Mouse (Mus musculus): ENCODE data around the gene Atxn3. TPM values are rescaled to one million over a fixed set of nuclear protein-coding genes. Genes with fewer than 3 reads are reported as not detected.

Gene Atxn3
- total and polyA plus RNA-seq, 2 experiments, result 2.4 to 14.1 TPM

GRCm38 (mm10) chr12:101928423-101928822 lies 29.6 kb downstream of the Atxn3 start:
- Histone ChIP-seq H3K4me3 (ENCODE audit: insufficient read depth, low read depth, low read length) (no peak overlapping the region), H3K4me1 (ENCODE audit: control insufficient read depth, insufficient read depth, low read length) (no peaks in the 10 kb centered on the region), H3K9ac (ENCODE audit: low read depth, low read length) (no peak overlapping the region), H3K79me2 (ENCODE audit: control insufficient read depth, insufficient read depth, low read length) (no peaks in the 10 kb centered on the region), H3K27ac (replicated peaks; ENCODE audit: insufficient read depth, low read depth, low read length) (no peak overlapping the region), H3K36me3 (ENCODE audit: control insufficient read depth, insufficient read depth, low read length) (peaks cover 44% of the 10 kb centered on the region), H3K27me3 (ENCODE audit: control insufficient read depth, insufficient read depth, low read length) (no peaks in the 10 kb centered on the region)
- no peak for DNase-seq (ENCODE audit: extremely low read depth, low read depth, low spot score)
- TF ChIP-seq POLR2A (IDR thresholded peaks at IDR 0.05; ENCODE audit: extremely low read depth, insufficient read depth, low read length), result no peak
- TF ChIP-seq CTCF (IDR thresholded peaks at IDR 0.05; ENCODE audit: low read depth, low read length), result no peak
- WGBS, result 76% methylated on average over 1 of the region's 1 CpGs

GRCm38 (mm10) chr12:101922313-101922712 lies 35.7 kb downstream of the Atxn3 start:
- DNase-seq (ENCODE audit: extremely low read depth, low read depth, low spot score), result no peak
- WGBS, result 95% methylated on average over 6 of the region's 6 CpGs
- Histone ChIP-seq H3K9ac (ENCODE audit: low read depth, low read length) (no peak overlapping the region), H3K79me2 (ENCODE audit: control insufficient read depth, insufficient read depth, low read length) (no peaks in the 10 kb centered on the region), H3K4me3 (ENCODE audit: insufficient read depth, low read depth, low read length) (no peak overlapping the region), H3K36me3 (ENCODE audit: control insufficient read depth, insufficient read depth, low read length) (peaks cover 28% of the 10 kb centered on the region), H3K4me1 (ENCODE audit: control insufficient read depth, insufficient read depth, low read length) (no peaks in the 10 kb centered on the region), H3K27me3 (ENCODE audit: control insufficient read depth, insufficient read depth, low read length) (no peaks in the 10 kb centered on the region), H3K27ac (replicated peaks; ENCODE audit: insufficient read depth, low read depth, low read length) (no peak overlapping the region)
- no peak for TF ChIP-seq POLR2A (IDR thresholded peaks at IDR 0.05; ENCODE audit: extremely low read depth, insufficient read depth, low read length)
- no peak for TF ChIP-seq CTCF (IDR thresholded peaks at IDR 0.05; ENCODE audit: low read depth, low read length)

GRCm38 (mm10) chr12:101919847-101920246 lies 38.2 kb downstream of the Atxn3 start:
- WGBS, result 22% methylated on average over 3 of the region's 3 CpGs
- H3K9ac ChIP-seq (ENCODE audit: low read depth, low read length), result no peak overlapping the region
- H3K27ac ChIP-seq (replicated peaks; ENCODE audit: insufficient read depth, low read depth, low read length), result no peak overlapping the region
- peaks cover 16% of the 10 kb centered on the region for H3K36me3 ChIP-seq (ENCODE audit: control insufficient read depth, insufficient read depth, low read length)
- peak; percentile 56 for DNase-seq (ENCODE audit: extremely low read depth, low read depth, low spot score)
- no peaks in the 10 kb centered on the region for H3K4me1 ChIP-seq (ENCODE audit: control insufficient read depth, insufficient read depth, low read length)
- TF ChIP-seq CTCF (IDR thresholded peaks at IDR 0.05; ENCODE audit: low read depth, low read length) (no peak), POLR2A (IDR thresholded peaks at IDR 0.05; ENCODE audit: extremely low read depth, insufficient read depth, low read length) (no peak)
- no peaks in the 10 kb centered on the region for H3K27me3 ChIP-seq (ENCODE audit: control insufficient read depth, insufficient read depth, low read length)
- no peaks in the 10 kb centered on the region for H3K79me2 ChIP-seq (ENCODE audit: control insufficient read depth, insufficient read depth, low read length)
- no peak overlapping the region for H3K4me3 ChIP-seq (ENCODE audit: insufficient read depth, low read depth, low read length)

- Histone ChIP-seq H3K27me3 (ENCODE audit: control insufficient read depth, insufficient read depth, low read length) (no peaks in the 10 kb centered on the region), H3K4me1 (ENCODE audit: control insufficient read depth, insufficient read depth, low read length) (no peaks in the 10 kb centered on the region), H3K9ac (ENCODE audit: low read depth, low read length) (no peak overlapping the region), H3K36me3 (ENCODE audit: control insufficient read depth, insufficient read depth, low read length) (peaks cover 3% of the 10 kb centered on the region; the same call in 1 of the 2 replicates), H3K4me3 (ENCODE audit: insufficient read depth, low read depth, low read length) (no peak overlapping the region), H3K79me2 (ENCODE audit: control insufficient read depth, insufficient read depth, low read length) (peaks cover 6% of the 10 kb centered on the region; the same call in 1 of the 2 replicates), H3K27ac (replicated peaks; ENCODE audit: insufficient read depth, low read depth, low read length) (no peak overlapping the region)
- no peak for DNase-seq (ENCODE audit: extremely low read depth, low read depth, low spot score)
- TF ChIP-seq CTCF (IDR thresholded peaks at IDR 0.05; ENCODE audit: low read depth, low read length) (no peak), POLR2A (IDR thresholded peaks at IDR 0.05; ENCODE audit: extremely low read depth, insufficient read depth, low read length) (no peak)
Observed at GRCm38 (mm10) chr12:101917165-101917564, 40.9 kb downstream of the Atxn3 start.

GRCm38 (mm10) chr12:101912626-101913490 lies 45.2 kb downstream of the Atxn3 start, which contains the start of gene Trip11:
Gene Trip11, minus strand, starts transcription at chr12:101913267.
- DNase-seq (ENCODE audit: extremely low read depth, low read depth, low spot score), result peak; percentile 86
- Histone ChIP-seq H3K79me2 (ENCODE audit: control insufficient read depth, insufficient read depth, low read length) (peaks cover 24% of the 10 kb centered on the region), H3K4me1 (ENCODE audit: control insufficient read depth, insufficient read depth, low read length) (peaks cover 8% of the 10 kb centered on the region), H3K36me3 (ENCODE audit: control insufficient read depth, insufficient read depth, low read length) (0 out of 2 replicates have a peak, but pooled peaks cover 4% of the 10 kb centered on the region), H3K9ac (ENCODE audit: low read depth, low read length) (peak within 1 kb of the TSS; percentile 94), H3K27ac (replicated peaks; ENCODE audit: insufficient read depth, low read depth, low read length) (peak within 1 kb of the TSS; percentile 92), H3K27me3 (ENCODE audit: control insufficient read depth, insufficient read depth, low read length) (no peaks in the 10 kb centered on the region), H3K4me3 (ENCODE audit: insufficient read depth, low read depth, low read length) (peak within 1 kb of the TSS; percentile 93)
- WGBS, result under 1% methylated on average over 69 of the region's 69 CpGs
- TF ChIP-seq POLR2A (IDR thresholded peaks at IDR 0.05; ENCODE audit: extremely low read depth, insufficient read depth, low read length) (peak; percentile 62), CTCF (IDR thresholded peaks at IDR 0.05; ENCODE audit: low read depth, low read length) (no peak)

- H3K36me3 ChIP-seq (ENCODE audit: control insufficient read depth, insufficient read depth, low read length), result 0 out of 2 replicates have a peak, but pooled peaks cover 4% of the 10 kb centered on the region
- H3K4me1 ChIP-seq (ENCODE audit: control insufficient read depth, insufficient read depth, low read length), result peaks cover 8% of the 10 kb centered on the region
- 94% methylated on average over 3 of the region's 3 CpGs for WGBS
- no peak overlapping the region for H3K9ac ChIP-seq (ENCODE audit: low read depth, low read length)
- H3K27ac ChIP-seq (replicated peaks; ENCODE audit: insufficient read depth, low read depth, low read length), result no peak overlapping the region
- no peak for DNase-seq (ENCODE audit: extremely low read depth, low read depth, low spot score)
- H3K79me2 ChIP-seq (ENCODE audit: control insufficient read depth, insufficient read depth, low read length), result peaks cover 24% of the 10 kb centered on the region
- H3K4me3 ChIP-seq (ENCODE audit: insufficient read depth, low read depth, low read length), result no peak overlapping the region
- TF ChIP-seq POLR2A (IDR thresholded peaks at IDR 0.05; ENCODE audit: extremely low read depth, insufficient read depth, low read length), result no peak
- no peak for TF ChIP-seq CTCF (IDR thresholded peaks at IDR 0.05; ENCODE audit: low read depth, low read length)
- no peaks in the 10 kb centered on the region for H3K27me3 ChIP-seq (ENCODE audit: control insufficient read depth, insufficient read depth, low read length)
Observed at GRCm38 (mm10) chr12:101911346-101911745, 46.7 kb downstream of the Atxn3 start.
